Mouse (Mus musculus) MEL (cell line): Measurements from ENCODE around the gene Prdm16. TPM values are rescaled to one million over a fixed set of nuclear protein-coding genes. Genes with fewer than 3 reads are reported as not detected.

Experiments
- DNase-seq: peaks from one replicate; pipeline ENCODE4 v3.0.0; 2011; ENCODE audit warnings: low read depth, low spot score
- H3K27ac ChIP-seq: 2 replicates; pipeline ENCODE4 v1.5.1; 2012; ENCODE audit warnings: low read depth, mild to moderate bottlenecking, control low read depth, low read length, moderate library complexity; ENCODE audit not compliant: control insufficient read depth
- H3K27me3 ChIP-seq, 2 experiments: fragments of 150-350 bp in 1 of 2; sonication (generic) in 1 of 2; 2 replicates each; pipeline ENCODE4 v1.6.1; 2012; ENCODE audit warnings: low read length in 2 of 2, mild to moderate bottlenecking in 2 of 2, improper control_type of control experiment in 1 of 2, moderate library complexity in 1 of 2; ENCODE audit not compliant: insufficient read depth in 2 of 2, control insufficient read depth in 1 of 2
- H3K36me3 ChIP-seq, 2 experiments: 2 replicates each; pipeline ENCODE4 v1.6.1; 2012 to 2014; ENCODE audit warnings: low read length in 2 of 2, improper control_type of control experiment in 1 of 2, inconsistent platforms in 1 of 2, mild to moderate bottlenecking in 1 of 2; ENCODE audit not compliant: insufficient read depth in 2 of 2, control insufficient read depth in 1 of 2
- H3K4me1 ChIP-seq, 2 experiments: fragments of 150-350 bp in 1 of 2; sonication (generic) in 1 of 2; 2 replicates each; pipeline ENCODE4 v1.6.1; 2012; ENCODE audit warnings: low read length in 2 of 2, improper control_type of control experiment in 1 of 2, mild to moderate bottlenecking in 1 of 2; ENCODE audit not compliant: insufficient read depth in 2 of 2, control insufficient read depth in 1 of 2
- H3K4me3 ChIP-seq, 2 experiments: fragments of 150-350 bp in 1 of 2; sonication (generic) in 1 of 2; 2 replicates each; pipeline ENCODE4 v1.5.1; 2012; ENCODE audit warnings: low read depth in 2 of 2, low read length in 2 of 2, mild to moderate bottlenecking in 2 of 2, moderate library complexity in 2 of 2, control low read depth in 1 of 2, improper control_type of control experiment in 1 of 2; ENCODE audit not compliant: control insufficient read depth in 1 of 2, insufficient read depth in 1 of 2
- H3K79me2 ChIP-seq: 2 replicates; pipeline ENCODE4 v1.6.1; 2012; ENCODE audit warnings: mild to moderate bottlenecking, low read length, moderate library complexity; ENCODE audit not compliant: control insufficient read depth, poor library complexity, insufficient read depth
- H3K9ac ChIP-seq: 2 replicates; pipeline ENCODE4 v1.6.1; 2012; ENCODE audit warnings: low read depth, mild to moderate bottlenecking, control low read depth, low read length, moderate library complexity; ENCODE audit not compliant: control insufficient read depth, poor library complexity, severe bottlenecking
- H3K9me3 ChIP-seq: fragments of 150-350 bp; sonication (generic); replicated peaks from 2 replicates; pipeline ENCODE4 v1.6.1; 2012; ENCODE audit warnings: mild to moderate bottlenecking, low read length, improper control_type of control experiment, moderate library complexity; ENCODE audit not compliant: insufficient read depth
- BHLHE40 ChIP-seq: IDR thresholded peaks from 2 replicates; pipeline ENCODE4 v1.6.1; 2012; ENCODE audit warnings: low read depth, mild to moderate bottlenecking, inconsistent platforms, low read length, improper control_type of control experiment, borderline replicate concordance
- CHD2 ChIP-seq: IDR thresholded peaks from 2 replicates; pipeline ENCODE4 v1.6.1; 2011; ENCODE audit warnings: low read length, improper control_type of control experiment
- GABPA ChIP-seq: IDR thresholded peaks from 2 replicates; pipeline ENCODE4 v1.6.1; 2012; ENCODE audit warnings: low read depth, mild to moderate bottlenecking, inconsistent platforms, low read length, improper control_type of control experiment, moderate library complexity
- GATA1 ChIP-seq: IDR thresholded peaks from 2 replicates; pipeline ENCODE4 v1.6.1; 2011; ENCODE audit warnings: low read depth, low read length, improper control_type of control experiment
- HCFC1 ChIP-seq: IDR thresholded peaks from 2 replicates; pipeline ENCODE4 v1.6.1; 2012; ENCODE audit warnings: low read depth, mild to moderate bottlenecking, inconsistent platforms, low read length, improper control_type of control experiment, moderate library complexity
- JUND ChIP-seq: IDR thresholded peaks from 2 replicates; pipeline ENCODE4 v1.6.1; 2011; ENCODE audit warnings: low read depth, mild to moderate bottlenecking, improper control_type of control experiment, low read length
- KAT2A ChIP-seq: conservative IDR thresholded peaks from 2 replicates; pipeline ENCODE4 v1.6.1; 2012; ENCODE audit warnings: low read depth, low read length, improper control_type of control experiment, inconsistent platforms
- MAFK ChIP-seq: IDR thresholded peaks from 2 replicates; pipeline ENCODE4 v1.6.1; 2011; ENCODE audit warnings: low read depth, mild to moderate bottlenecking, low read length, improper control_type of control experiment, borderline replicate concordance
- MAX ChIP-seq: IDR thresholded peaks from 2 replicates; pipeline ENCODE4 v1.6.1; 2011; ENCODE audit warnings: low read length, improper control_type of control experiment
- MXI1 ChIP-seq: IDR thresholded peaks from 2 replicates; pipeline ENCODE4 v1.6.1; 2011; ENCODE audit warnings: mild to moderate bottlenecking, low read depth, low read length, improper control_type of control experiment
- MYC ChIP-seq: IDR thresholded peaks from 2 replicates; pipeline ENCODE4 v1.6.1; 2011; ENCODE audit warnings: low read depth, mild to moderate bottlenecking, low read length, improper control_type of control experiment, moderate library complexity
- NRF1 ChIP-seq: IDR thresholded peaks from 2 replicates; pipeline ENCODE4 v1.6.1; 2014; ENCODE audit warnings: low read depth, mild to moderate bottlenecking, inconsistent platforms, low read length, improper control_type of control experiment, moderate library complexity; ENCODE audit not compliant: poor library complexity, insufficient read depth, severe bottlenecking
- RAD21 ChIP-seq: IDR thresholded peaks from 2 replicates; pipeline ENCODE4 v1.6.1; 2011; ENCODE audit warnings: mild to moderate bottlenecking, low read depth, low read length, improper control_type of control experiment
- SMC3 ChIP-seq: IDR thresholded peaks from 2 replicates; pipeline ENCODE4 v1.6.1; 2011; ENCODE audit warnings: low read depth, low read length, improper control_type of control experiment
- TCF12 ChIP-seq: IDR thresholded peaks from 2 replicates; pipeline ENCODE4 v1.6.1; 2014; ENCODE audit warnings: low read depth, mild to moderate bottlenecking, inconsistent platforms, low read length, improper control_type of control experiment, moderate library complexity
- USF1 ChIP-seq: IDR thresholded peaks from 2 replicates; pipeline ENCODE4 v1.6.1; 2014; ENCODE audit warnings: low read depth, mild to moderate bottlenecking, inconsistent platforms, low read length, improper control_type of control experiment, moderate library complexity
- ZMIZ1 ChIP-seq: IDR thresholded peaks from 2 replicates; pipeline ENCODE4 v1.6.1; 2012; ENCODE audit warnings: low read depth, mild to moderate bottlenecking, inconsistent platforms, low read length, improper control_type of control experiment, moderate library complexity
- ZNF384 ChIP-seq: IDR thresholded peaks from 2 replicates; pipeline ENCODE4 v1.6.1; 2012; ENCODE audit warnings: low read depth, mild to moderate bottlenecking, inconsistent platforms, low read length, improper control_type of control experiment
- polyA plus RNA-seq, 2 experiments: library from polyadenylated mRNA; stranded (reverse) in 1 of 2; unstranded in 1 of 2; fragments of >175 nt in 1 of 2; fragments of >200 nt in 1 of 2; gene quantifications; 2 replicates each; pipeline versions ENCODE4 v1.2.1 to v1.2.4; 2012; ENCODE audit warnings: low replicate concordance in 2 of 2, low read depth in 1 of 2; ENCODE audit not compliant: insufficient read length in 2 of 2, insufficient read depth in 1 of 2, missing spikeins in 1 of 2
- total RNA-seq: library from RNA; depleted of rRNA; stranded (reverse); fragments of 300-350 nt; gene quantifications from 2 replicates; pipeline ENCODE4 v1.2.3, GENCODE M21; 2012

The Prdm16 gene
- total and polyA plus RNA-seq, 3 experiments, result not detected

DNA sequence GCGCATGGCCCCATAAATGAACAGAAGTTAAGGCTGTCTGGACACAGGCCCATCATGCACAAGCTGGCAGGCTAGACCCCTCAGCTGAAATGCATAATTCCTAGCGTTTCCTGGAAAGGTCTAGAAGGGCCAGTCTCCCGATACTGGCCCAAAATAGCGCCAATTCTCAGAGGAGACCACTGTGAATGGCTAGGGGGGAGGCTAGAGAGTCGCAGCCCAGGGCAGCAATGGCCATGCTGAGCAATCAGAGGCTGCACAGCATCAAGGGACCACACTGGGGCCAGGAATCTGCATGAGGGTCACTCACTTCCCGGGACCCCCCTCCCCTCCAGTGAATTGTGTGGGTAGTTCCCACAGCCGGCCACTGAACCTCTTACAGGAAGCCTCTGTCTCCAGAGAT lies 353.0 kb downstream of the Prdm16 start:
- Histone ChIP-seq H3K79me2 (no peaks in the 10 kb centered on the region), H3K4me3 (no peak overlapping the region), H3K27ac (no peak overlapping the region), H3K27me3 (no peaks in the 10 kb centered on the region), H3K4me1 (no peaks in the 10 kb centered on the region), H3K9ac (no peak overlapping the region), H3K36me3 (no peaks in the 10 kb centered on the region), H3K9me3 (no peaks in the 10 kb centered on the region)
- TF ChIP-seq RAD21 (no peak), JUND (no peak), MAFK (no peak), USF1 (no peak), MAX (no peak), TCF12 (no peak), SMC3 (no peak), ZNF384 (no peak), CHD2 (no peak), HCFC1 (no peak)
- no peak for DNase-seq

DNA sequence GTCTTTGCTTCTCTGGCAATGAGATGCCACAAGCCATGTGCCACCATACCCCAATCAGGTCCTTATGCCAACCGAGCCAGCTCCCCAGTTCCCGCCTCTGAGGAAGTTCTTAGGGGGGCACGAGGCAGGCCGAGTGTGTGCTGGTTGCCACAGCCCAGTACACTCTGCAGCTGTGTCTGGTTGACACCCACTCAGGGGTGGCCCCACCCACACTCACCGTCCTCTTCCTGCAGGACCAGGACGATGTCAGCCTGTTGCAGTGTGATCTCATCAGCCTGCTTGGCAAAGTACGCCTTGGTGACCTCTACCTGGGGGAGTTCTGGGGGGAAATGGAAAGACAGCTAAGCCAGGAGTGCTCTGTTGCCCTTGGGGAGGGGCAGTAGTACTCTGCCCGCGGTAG lies 357.2 kb downstream of the Prdm16 start:
- no peak overlapping the region for H3K9ac ChIP-seq
- H3K79me2 ChIP-seq, result no peaks in the 10 kb centered on the region
- TF ChIP-seq BHLHE40, result no peak
- no peak for TF ChIP-seq JUND
- no peak for TF ChIP-seq ZMIZ1
- TF ChIP-seq KAT2A, result no peak
- TF ChIP-seq GATA1, result no peak
- TF ChIP-seq MYC, result no peak
- TF ChIP-seq MXI1, result no peak
- no peak for TF ChIP-seq HCFC1
- TF ChIP-seq NRF1, result no peak
- TF ChIP-seq GABPA, result no peak
- H3K27me3 ChIP-seq, result no peaks in the 10 kb centered on the region
- H3K27ac ChIP-seq, result no peak overlapping the region
- no peaks in the 10 kb centered on the region for H3K4me1 ChIP-seq
- no peaks in the 10 kb centered on the region for H3K36me3 ChIP-seq
- no peaks in the 10 kb centered on the region for H3K9me3 ChIP-seq
- DNase-seq, result no peak
- H3K4me3 ChIP-seq, result no peak overlapping the region
